Mouse (Mus musculus) cortical plate, adult 2 months (tissue): Measurements from ENCODE around the gene Trhr2. TPM values are rescaled to one million over a fixed set of nuclear protein-coding genes. Genes with fewer than 3 reads are reported as not detected.

ENCODE experiments used
- H3K27ac ChIP-seq: fragments of 200-500 bp; 2 replicates; pipeline ENCODE4 v1.5.1; 2012; ENCODE audit warnings: low read length, control low read depth, inconsistent platforms; ENCODE audit not compliant: insufficient read depth
- H3K4me1 ChIP-seq: fragments of 200-500 bp; 2 replicates; pipeline ENCODE4 v1.6.1; 2011; ENCODE audit warnings: low read length; ENCODE audit not compliant: control insufficient read depth, insufficient read depth
- H3K4me3 ChIP-seq: fragments of 200-500 bp; 2 replicates; pipeline ENCODE4 v1.5.1; 2011; ENCODE audit warnings: mild to moderate bottlenecking, low read length, control low read depth; ENCODE audit not compliant: insufficient read depth
- CTCF ChIP-seq: fragments of 200-500 bp; IDR thresholded peaks from 2 replicates; pipeline ENCODE4 v1.5.1; 2011; ENCODE audit warnings: mild to moderate bottlenecking, control low read depth, low read length; ENCODE audit not compliant: insufficient read depth; ENCODE audit errors: extremely low read depth
- POLR2A ChIP-seq: fragments of 200-500 bp; IDR thresholded peaks from 2 replicates; pipeline ENCODE4 v1.6.1; 2011; ENCODE audit warnings: mild to moderate bottlenecking, low read length, control low read depth; ENCODE audit not compliant: insufficient read depth; ENCODE audit errors: extremely low read depth
- polyA plus RNA-seq: library from polyadenylated mRNA; depleted of rRNA; stranded (reverse); fragments of >200 nt; gene quantifications from 2 replicates; pipeline ENCODE4 v1.2.3, GENCODE M21; 2012

Gene Trhr2
- polyA plus RNA-seq, 1 experiment, result 5.5 TPM

GRCm38 (mm10) chr8:122355642-122356606 is 4.6 kb downstream of the Trhr2 start:
- Histone ChIP-seq H3K4me1 (peaks cover 8% of the 10 kb centered on the region), H3K27ac (peak overlapping the region; percentile 74), H3K4me3 (no peak overlapping the region)
- TF ChIP-seq CTCF (no peak), POLR2A (0 out of 2 replicates have a peak, but pooled peaks have one; percentile 20)

- Histone ChIP-seq H3K4me1 (peaks cover 8% of the 10 kb centered on the region), H3K4me3 (no peak overlapping the region), H3K27ac (no peak overlapping the region)
- TF ChIP-seq CTCF (no peak), POLR2A (no peak)
Measured at GRCm38 (mm10) chr8:122354157-122354556, 6.4 kb downstream of the Trhr2 start.

GRCm38 (mm10) chr8:122350309-122351089 is 10.0 kb downstream of the Trhr2 start:
- Histone ChIP-seq H3K4me1 (peaks cover 7% of the 10 kb centered on the region), H3K4me3 (no peak overlapping the region), H3K27ac (no peak overlapping the region)
- no peak for TF ChIP-seq POLR2A
- TF ChIP-seq CTCF, result no peak

GRCm38 (mm10) chr8:122349357-122350297 is 10.9 kb downstream of the Trhr2 start:
- no peak overlapping the region for H3K27ac ChIP-seq
- TF ChIP-seq POLR2A (no peak), CTCF (no peak)
- peaks cover 3% of the 10 kb centered on the region; the same call in 1 of the 2 replicates for H3K4me1 ChIP-seq
- H3K4me3 ChIP-seq, result no peak overlapping the region

DNA sequence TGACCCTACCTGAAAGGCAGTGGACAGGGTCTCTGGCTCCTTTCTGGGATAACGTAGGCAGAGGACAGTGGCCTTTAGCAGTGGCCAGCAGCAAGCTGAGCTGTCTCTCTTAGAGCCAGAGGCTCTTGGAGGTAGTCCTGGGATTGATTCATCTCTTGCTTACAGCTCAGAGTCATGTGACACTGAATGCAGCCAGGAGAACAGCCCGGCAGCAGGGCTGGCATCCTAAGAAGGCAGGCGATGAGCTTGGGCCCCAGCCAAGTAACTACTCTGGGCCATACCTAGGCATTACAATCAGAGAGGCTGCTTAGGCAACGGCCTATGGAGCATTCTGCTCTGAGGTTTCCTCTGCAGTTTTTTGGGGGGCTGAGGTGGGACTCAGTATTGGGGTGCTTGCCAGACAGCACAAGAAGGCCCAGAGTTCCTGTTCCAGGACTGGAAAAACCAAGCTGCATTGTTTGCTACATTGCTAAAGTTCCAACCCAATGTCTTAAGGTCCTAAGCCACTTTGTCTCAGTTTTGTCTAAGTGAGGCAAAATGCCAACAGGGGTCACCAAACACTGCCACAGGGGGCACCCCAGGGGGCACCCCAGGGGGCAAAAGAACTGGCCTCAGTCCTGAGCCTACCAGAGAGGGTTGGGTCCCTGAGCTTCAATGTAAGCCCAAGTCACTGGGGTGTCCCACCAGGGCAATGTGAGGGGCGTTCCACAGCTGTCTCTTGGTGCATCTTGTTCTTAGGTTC is 12.6 kb downstream of the Trhr2 start:
- no peak for TF ChIP-seq CTCF
- TF ChIP-seq POLR2A, result no peak
- no peak overlapping the region for H3K4me3 ChIP-seq
- peak overlapping the region; percentile 58; the same call in 1 of the 2 replicates for H3K27ac ChIP-seq
- peaks cover 8% of the 10 kb centered on the region for H3K4me1 ChIP-seq

DNA sequence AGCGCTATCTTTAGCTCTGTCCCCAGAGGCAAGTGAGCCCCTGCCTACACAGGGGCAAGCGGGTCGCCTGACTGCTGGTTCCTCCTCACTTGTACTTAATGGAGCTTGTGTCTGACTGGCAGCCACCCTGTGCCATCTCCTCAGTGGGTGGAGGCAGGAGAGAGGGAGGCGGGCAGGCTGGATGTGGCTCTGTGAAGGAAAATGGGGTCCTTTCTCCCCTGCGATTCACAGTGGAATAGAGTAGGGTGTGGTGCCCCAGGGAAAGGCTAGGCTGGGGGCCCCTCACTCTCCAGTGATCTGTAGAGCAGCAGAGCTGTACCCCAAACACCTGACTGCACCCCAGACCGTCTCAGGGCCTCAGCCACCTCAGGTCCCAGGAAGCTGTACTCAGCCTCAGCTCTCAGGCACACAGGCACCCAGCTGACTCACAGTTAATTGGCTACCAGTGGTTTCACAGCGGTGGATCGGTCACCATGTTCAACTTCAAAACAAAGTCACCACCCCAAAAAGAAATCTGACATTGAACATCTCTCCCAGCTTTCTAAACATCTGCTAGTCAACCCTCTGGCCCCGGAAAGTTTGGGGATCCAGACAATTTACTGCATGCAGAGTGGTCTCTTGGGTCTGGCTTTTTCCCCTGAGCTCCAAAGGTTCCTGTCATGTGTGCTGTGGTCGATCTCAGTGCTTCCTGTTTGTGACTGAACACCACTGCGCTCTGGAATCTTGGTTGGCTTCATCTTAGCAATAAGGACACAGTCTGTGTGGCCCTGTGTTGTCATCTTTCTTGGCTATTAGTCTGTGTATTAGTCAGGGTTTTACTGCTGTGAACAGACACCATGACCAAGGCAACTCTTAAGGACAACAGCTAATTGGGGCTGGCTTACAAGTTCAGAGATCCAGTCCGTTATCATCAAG is 15.1 kb downstream of the Trhr2 start:
- no peak overlapping the region for H3K4me3 ChIP-seq
- peaks cover 10% of the 10 kb centered on the region for H3K4me1 ChIP-seq
- TF ChIP-seq POLR2A, result no peak; the same call in 1 of the 2 replicates
- no peak for TF ChIP-seq CTCF
- no peak overlapping the region for H3K27ac ChIP-seq

DNA sequence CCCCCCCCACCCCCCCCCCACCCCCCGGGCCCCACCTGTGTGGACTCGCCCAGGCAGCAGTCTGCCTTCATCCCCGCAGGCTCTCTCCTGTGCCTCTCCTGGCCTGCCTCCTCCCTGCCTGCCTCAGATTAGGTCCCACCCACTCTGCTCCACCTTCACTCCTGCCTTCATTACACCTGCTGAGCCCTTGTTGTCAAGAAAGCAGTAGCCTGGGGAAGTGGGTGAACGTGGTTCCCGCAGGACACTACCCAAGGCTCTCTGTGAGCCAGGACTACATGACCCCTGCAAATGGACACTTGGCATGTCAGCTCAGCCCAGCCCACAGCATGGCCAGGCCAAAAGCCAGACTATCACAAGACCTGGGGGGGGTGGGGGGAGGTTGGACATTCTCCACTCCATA is 16.3 kb downstream of the Trhr2 start:
- TF ChIP-seq CTCF (no peak), POLR2A (peak; percentile 14; the same call in 1 of the 2 replicates)
- H3K4me1 ChIP-seq, result peaks cover 10% of the 10 kb centered on the region
- peak overlapping the region; percentile 13; the same call in 1 of the 2 replicates for H3K4me3 ChIP-seq
- 0 out of 2 replicates have a peak overlapping the region, but pooled peaks have one; percentile 54 for H3K27ac ChIP-seq
